ENCODE assay signal across 8 mouse cellular contexts in the genomic region with DNA sequence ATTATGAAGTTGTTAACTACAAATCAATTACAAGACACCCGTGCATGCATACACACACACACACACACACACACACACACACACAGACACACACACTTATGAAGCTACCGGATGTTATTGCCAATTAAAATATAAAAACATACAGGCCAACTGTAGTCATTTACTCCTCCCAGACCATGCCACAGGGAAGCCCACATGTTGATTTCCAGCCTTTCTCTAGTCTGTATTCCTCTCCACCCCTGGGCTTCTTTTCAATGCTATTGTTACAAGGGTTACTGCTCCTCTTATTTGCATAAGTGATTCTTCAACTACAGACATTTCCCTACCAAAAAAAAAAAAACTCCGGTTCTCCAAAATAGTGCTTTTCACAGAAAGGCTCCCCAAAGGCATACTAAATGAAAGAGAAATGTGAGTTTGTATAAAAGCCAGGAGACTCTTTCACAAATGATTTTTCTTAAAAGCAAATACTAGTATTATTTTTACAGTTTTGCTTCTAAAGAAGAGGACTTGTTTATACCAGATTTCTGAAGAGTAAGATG.
DNase-seq lines count a peak whose midpoint lies in the region; ATAC-seq and TF ChIP-seq lines count a peak whose summit lies in the region.

No protein-coding gene starts in this region.

- H3K27me3 ChIP-seq in heart, embryonic 10.5 days (ENCODE audit: insufficient read depth, poor library complexity, severe bottlenecking): no peaks in the 10 kb centered on the region
- no peaks in the 10 kb centered on the region for H3K27me3 ChIP-seq in lung, postnatal 0 days (replicated peaks; ENCODE audit: insufficient read depth, low read length)
- no peaks in the 10 kb centered on the region for H3K27me3 ChIP-seq in limb, embryonic 11.5 days (ENCODE audit: control insufficient read depth, insufficient read depth, low read length)
- no peaks in the 10 kb centered on the region for H3K27me3 ChIP-seq in stomach, postnatal 0 days (ENCODE audit: control insufficient read depth, insufficient read depth, low read length)

- peak overlapping the region; percentile 84; the same call in 1 of the 2 replicates for H3K27ac ChIP-seq in heart, embryonic 10.5 days
- 0 out of 2 replicates have a peak overlapping the region, but pooled peaks have one; percentile 80 for H3K27ac ChIP-seq in lung, postnatal 0 days (ENCODE audit: low read length)
- H3K27ac ChIP-seq in limb, embryonic 11.5 days (replicated peaks; ENCODE audit: low read depth, low read length): 0 out of 2 replicates have a peak overlapping the region, but pooled peaks have one; percentile 83
- H3K27ac ChIP-seq in stomach, postnatal 0 days (replicated peaks): peak overlapping the region; percentile 75; the same call in 1 of the 2 replicates

- DNase-seq in heart, embryonic 10.5 days (ENCODE audit: low spot score): no peak
- DNase-seq in heart, postnatal 14 days: no peak
- no peak for DNase-seq in lung, postnatal 0 days (ENCODE audit: low spot score)
- no peak for DNase-seq in lung, adult 18-20 months
- no peak for DNase-seq in limb, embryonic 11.5 days (ENCODE audit: low spot score)
- no peak for DNase-seq in stomach, postnatal 0 days (ENCODE audit: low spot score)
- no peak for DNase-seq in layer of hippocampus, adult 18-20 months (ENCODE audit: low spot score in 2 of 2)

- no peaks in the 10 kb centered on the region for H3K9me3 ChIP-seq in heart, embryonic 10.5 days
- no peaks in the 10 kb centered on the region for H3K9me3 ChIP-seq in lung, postnatal 0 days (ENCODE audit: low read length)
- no peaks in the 10 kb centered on the region for H3K9me3 ChIP-seq in limb, embryonic 11.5 days (ENCODE audit: control insufficient read depth, low read length)
- H3K9me3 ChIP-seq in stomach, postnatal 0 days (ENCODE audit: control insufficient read depth, low read length): no peaks in the 10 kb centered on the region

- H3K4me3 ChIP-seq in heart, embryonic 10.5 days: no peak overlapping the region
- no peak overlapping the region for H3K4me3 ChIP-seq in lung, postnatal 0 days (ENCODE audit: low read depth, low read length)
- H3K4me3 ChIP-seq in limb, embryonic 11.5 days (ENCODE audit: low read depth, low read length): no peak overlapping the region
- no peak overlapping the region for H3K4me3 ChIP-seq in stomach, postnatal 0 days (ENCODE audit: low read depth, low read length)

- intact Hi-C loops in heart, postnatal 14 days (cut with DNase I): loop anchor here (10.0 kb wide), 1 partner anchor 389 kb away; no protein-coding TSS in a partner anchor

- no peak overlapping the region for H3K9ac ChIP-seq in lung, postnatal 0 days (replicated peaks; ENCODE audit: low read depth)
- H3K9ac ChIP-seq in limb, embryonic 11.5 days (ENCODE audit: low read length): no peak overlapping the region
- no peak overlapping the region for H3K9ac ChIP-seq in stomach, postnatal 0 days (ENCODE audit: low read length)

- no peak for TF ChIP-seq CTCF in lung, postnatal 0 days (IDR thresholded peaks at IDR 0.05)
- no peak for TF ChIP-seq CTCF in stomach, postnatal 0 days (IDR thresholded peaks at IDR 0.05; ENCODE audit: low read depth)

- no peak overlapping the region for H3K4me2 ChIP-seq in lung, postnatal 0 days (replicated peaks; ENCODE audit: low read depth, low read length)
- H3K4me2 ChIP-seq in limb, embryonic 11.5 days (ENCODE audit: low read depth, severe bottlenecking): no peak overlapping the region
- no peak overlapping the region for H3K4me2 ChIP-seq in stomach, postnatal 0 days (replicated peaks; ENCODE audit: low read depth)

- H3K36me3 ChIP-seq in heart, embryonic 10.5 days: peaks cover 14% of the 10 kb centered on the region; the same call in 1 of the 2 replicates
- H3K36me3 ChIP-seq in lung, postnatal 0 days (ENCODE audit: insufficient read depth, low read length): 0 out of 2 replicates have a peak, but pooled peaks cover 5% of the 10 kb centered on the region
- H3K36me3 ChIP-seq in limb, embryonic 11.5 days (ENCODE audit: control insufficient read depth, insufficient read depth, low read length): no peaks in the 10 kb centered on the region
- H3K36me3 ChIP-seq in stomach, postnatal 0 days (ENCODE audit: control insufficient read depth, insufficient read depth, low read length): no peaks in the 10 kb centered on the region

- 84% methylated on average over 3 of the region's 3 CpGs for whole genome bisulfite sequencing in heart, embryonic 10.5 days
- WGBS in lung, postnatal 0 days: 52% methylated on average over 3 of the region's 3 CpGs
- WGBS in limb, embryonic 11.5 days: 83% methylated on average over 3 of the region's 3 CpGs
- WGBS in stomach, postnatal 0 days: 50% methylated on average over 3 of the region's 3 CpGs

- ATAC-seq in lung, postnatal 0 days: no peak
- ATAC-seq in limb, embryonic 11.5 days (ENCODE audit: insufficient number of reproducible peaks, low FRiP score, low TSS enrichment, low read depth): no peak
- no peak for ATAC-seq in stomach, postnatal 0 days (ENCODE audit: low FRiP score, low TSS enrichment)
- ATAC-seq in erythroblast, adult 5-6 weeks (replicated peaks; ENCODE audit: low FRiP score, poor library complexity, severe bottlenecking): no peak

- TF ChIP-seq EP300 in lung, postnatal 0 days (IDR thresholded peaks at IDR 0.05): no peak
- TF ChIP-seq EP300 in stomach, postnatal 0 days (optimal IDR thresholded peaks at IDR 0.05): no peak

- H3K4me1 ChIP-seq in heart, embryonic 10.5 days: peaks cover 32% of the 10 kb centered on the region
- H3K4me1 ChIP-seq in lung, postnatal 0 days (ENCODE audit: insufficient read depth, low read depth, low read length): peaks cover 9% of the 10 kb centered on the region
- H3K4me1 ChIP-seq in limb, embryonic 11.5 days (ENCODE audit: control insufficient read depth, insufficient read depth, low read length): peaks cover 15% of the 10 kb centered on the region
- no peaks in the 10 kb centered on the region for H3K4me1 ChIP-seq in stomach, postnatal 0 days (replicated peaks; ENCODE audit: control insufficient read depth, insufficient read depth)
